Mouse (Mus musculus): ENCODE data around the gene Sgsm1.
"Not testable (repeated sequence)": the region's sequence is repeated elsewhere in the genome, so short reads cannot be mapped to it uniquely, and the experiment has no call there.

Sgsm1 gene

DNA sequence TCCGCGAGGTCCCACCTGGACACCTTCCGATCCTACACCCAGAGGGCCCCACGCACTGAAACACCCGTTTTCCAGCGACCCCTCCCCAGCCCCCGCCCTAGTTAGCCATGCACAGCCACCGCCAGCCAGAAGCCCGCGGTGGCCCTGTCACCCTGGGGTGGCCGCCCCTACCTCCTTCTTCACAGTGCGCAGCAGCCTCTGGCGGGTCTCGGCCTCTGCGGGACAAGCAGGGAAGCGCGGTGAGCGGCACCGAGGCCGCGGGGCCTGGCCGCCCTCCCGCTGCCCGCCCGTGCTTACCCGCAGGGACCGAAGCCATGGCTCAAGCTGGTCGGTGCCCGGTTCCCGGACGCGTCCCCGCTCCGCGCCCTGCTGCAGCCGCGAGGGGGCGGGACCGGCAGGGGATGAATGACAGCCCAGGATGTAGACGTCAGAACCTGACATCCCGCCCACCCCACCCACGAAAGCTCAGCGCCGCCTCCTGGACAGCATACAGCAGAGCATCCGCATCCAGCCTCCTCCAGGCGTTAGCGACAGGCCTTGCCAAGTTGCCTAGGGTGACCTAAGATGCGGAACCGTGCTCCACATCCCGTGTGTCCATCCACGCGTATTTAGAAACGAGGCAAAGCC, at the start of gene Sgsm1:
TSS of gene Sgsm1 (minus strand) at position 410 of the 627 bp plus-strand sequence.
- no peak for DNase-seq (ENCODE audit: low read depth in 1 of 2, low spot score in 2 of 2)

DNA sequence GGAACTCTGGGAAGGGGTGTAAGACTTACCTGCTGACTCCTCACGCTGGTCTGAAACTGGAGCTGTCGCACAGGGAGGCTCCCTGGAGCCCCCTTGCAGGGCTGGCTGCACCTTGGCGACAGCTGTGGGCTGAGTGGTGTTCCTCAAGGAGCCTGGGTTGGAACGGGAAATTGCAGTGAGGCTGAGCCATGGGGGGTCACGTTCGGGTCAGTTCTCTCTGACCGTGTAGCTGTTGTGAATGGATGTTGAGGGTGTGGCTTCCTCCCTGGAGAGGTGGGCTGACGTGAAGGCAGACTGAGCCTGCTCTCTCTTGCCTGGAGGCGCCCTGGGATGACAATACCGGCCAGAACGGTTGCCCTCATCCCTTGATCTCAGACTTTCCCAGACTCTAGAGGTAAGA, 48.2 kb upstream of the Sgsm1 start:
- no peak for DNase-seq (ENCODE audit: low read depth in 1 of 2, low spot score in 2 of 2)

DNA sequence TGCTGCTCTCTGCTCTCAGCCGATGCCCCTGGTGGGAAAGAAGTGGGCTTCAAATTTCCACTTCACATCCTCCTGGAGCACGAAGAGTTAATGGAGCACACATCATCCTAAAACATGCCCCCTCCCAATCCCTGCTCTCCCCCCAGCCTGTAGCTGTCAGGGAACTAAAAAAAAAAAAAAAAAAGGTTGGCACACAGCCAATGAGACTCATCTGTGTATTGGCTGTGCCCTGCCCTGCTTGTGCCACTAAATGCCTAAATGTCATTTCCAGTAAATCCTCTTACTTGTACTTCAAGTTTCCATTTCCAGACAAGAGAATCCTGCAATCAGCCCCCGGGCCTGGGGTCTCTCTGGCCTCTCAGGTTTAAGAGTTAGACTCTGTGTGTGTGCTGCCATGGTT, 47.1 kb upstream of the Sgsm1 start:
- DNase-seq (ENCODE audit: low read depth in 1 of 2, low spot score in 2 of 2): no peak

DNA sequence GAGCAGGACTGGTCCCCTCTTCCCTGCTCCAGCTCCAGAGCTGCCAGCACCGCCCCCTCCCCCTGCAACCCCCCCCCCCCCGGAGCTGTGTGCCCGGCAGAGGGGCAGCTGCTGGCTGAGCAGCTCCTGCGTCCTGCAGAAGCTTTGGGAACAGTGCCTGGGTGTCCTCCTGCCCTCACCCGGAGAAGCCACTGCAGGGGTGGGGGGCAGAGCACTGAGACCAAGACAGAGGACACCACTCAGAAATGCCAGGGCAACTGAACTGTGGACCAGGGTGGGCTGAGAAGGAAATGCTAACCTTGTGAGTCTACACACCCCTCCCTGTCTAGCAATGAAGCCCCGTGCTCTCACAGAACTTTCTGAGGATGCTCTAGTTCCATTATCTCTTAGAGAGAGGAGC, 46.6 kb upstream of the Sgsm1 start, which contains the start of gene Aym1:
TSS of gene Aym1 (plus strand) at position 109 of the 400 bp plus-strand sequence.
- DNase-seq (ENCODE audit: low read depth in 1 of 2, low spot score in 2 of 2): no peak

DNA sequence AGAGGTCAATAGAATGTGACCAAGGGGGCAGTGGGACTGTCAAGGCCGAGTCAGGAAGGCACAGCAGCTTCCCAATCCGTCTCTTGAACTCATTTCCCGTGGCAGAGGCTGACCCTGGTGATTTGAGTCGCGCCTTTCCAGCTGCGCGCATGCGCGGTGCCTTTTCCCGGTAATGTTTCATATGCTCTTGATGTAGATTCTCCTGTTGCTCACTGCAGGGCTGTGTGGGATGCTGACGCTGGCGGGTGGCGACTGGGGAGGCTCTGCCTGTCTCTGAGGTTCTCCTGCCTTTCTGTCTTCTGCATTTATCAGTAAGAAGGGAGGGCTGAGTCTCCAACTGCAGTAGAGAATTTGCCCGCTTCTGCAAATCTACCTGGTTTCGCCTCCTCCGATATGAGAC, 43.7 kb upstream of the Sgsm1 start:
- no peak for DNase-seq (ENCODE audit: low read depth in 1 of 2, low spot score in 2 of 2)

DNA sequence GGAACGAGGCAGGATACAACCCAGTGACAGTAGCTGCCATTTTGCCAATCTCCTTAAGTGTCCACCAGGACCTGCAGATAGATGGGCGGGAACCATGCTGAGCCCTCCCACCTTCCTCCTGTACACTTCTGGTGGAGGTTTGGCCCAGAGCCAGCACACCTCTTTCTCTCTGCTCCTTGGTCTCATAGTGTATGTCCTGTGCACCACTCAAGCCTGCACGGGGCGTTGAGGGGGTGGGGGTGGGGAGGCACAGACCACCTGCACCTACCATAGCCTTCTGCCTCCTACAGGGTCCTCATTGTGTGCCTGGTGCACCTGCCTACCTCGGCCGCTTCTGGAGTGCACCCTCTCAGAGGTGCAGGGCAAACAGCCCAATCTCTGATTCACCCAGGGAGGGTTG, 42.0 kb upstream of the Sgsm1 start:
- no peak for DNase-seq (ENCODE audit: low read depth in 1 of 2, low spot score in 2 of 2)

DNA sequence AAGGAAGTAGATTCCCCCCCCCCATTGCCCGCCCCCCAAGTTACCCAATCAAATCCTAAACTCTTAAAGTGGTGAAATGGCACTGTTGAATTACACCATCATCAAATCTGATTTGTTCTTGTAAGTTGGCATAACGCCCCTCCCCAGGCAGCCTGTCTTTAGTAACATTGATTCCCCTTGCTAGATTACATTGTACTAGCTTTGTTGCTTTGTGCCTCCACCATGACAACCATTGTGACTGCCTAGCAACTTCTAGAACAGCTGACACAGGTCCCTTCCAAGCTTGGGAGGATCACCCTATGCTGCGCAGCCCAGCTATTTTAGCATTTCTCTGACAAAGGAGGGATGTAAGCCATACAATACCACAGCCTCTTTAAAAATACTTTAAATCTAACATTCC, 41.2 kb upstream of the Sgsm1 start:
- DNase-seq (ENCODE audit: low read depth in 1 of 2, low spot score in 2 of 2): no peak

DNA sequence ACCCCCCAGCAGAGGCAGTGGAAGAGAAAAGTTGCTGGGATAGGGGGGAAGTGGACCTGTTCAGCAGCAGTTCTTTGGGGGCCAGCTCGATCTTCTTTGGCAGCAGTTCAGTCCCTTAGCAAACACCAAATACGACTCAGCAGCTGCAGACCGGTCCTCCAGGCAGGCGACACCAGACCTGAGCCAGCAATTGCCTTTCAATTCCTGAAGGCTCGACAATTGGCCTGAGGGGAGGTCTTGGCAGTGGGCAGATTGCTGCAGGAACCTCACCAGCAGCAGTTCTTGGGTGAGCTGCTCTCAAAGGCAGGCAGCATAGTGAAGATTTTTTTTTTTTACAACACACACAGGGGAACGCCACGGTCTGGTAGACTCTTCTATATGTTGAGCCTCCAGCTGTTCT, 39.2 kb upstream of the Sgsm1 start:
- no peak for DNase-seq (ENCODE audit: low read depth in 1 of 2, low spot score in 2 of 2)

DNA sequence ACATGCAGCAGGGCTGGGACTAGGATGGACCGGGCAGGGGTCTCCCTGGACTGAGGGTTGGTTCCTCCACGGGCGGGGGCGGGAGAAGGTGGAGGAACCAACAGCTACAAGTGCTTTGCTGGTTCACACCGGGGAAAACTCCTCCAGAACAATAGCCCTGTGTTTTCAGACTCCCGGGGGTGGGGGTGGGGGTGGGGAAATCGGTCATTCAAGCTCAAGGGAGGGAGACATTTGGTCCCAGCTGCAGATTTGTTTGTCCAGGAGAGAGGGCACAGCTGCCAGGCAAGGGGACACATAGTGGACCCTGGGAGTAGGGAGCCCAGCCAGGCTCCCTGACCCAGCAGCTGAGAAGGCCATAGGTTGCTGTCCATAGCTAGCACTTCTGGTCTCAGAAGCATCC, 38.6 kb upstream of the Sgsm1 start:
- no peak for DNase-seq (ENCODE audit: low read depth in 1 of 2, low spot score in 2 of 2)

DNA sequence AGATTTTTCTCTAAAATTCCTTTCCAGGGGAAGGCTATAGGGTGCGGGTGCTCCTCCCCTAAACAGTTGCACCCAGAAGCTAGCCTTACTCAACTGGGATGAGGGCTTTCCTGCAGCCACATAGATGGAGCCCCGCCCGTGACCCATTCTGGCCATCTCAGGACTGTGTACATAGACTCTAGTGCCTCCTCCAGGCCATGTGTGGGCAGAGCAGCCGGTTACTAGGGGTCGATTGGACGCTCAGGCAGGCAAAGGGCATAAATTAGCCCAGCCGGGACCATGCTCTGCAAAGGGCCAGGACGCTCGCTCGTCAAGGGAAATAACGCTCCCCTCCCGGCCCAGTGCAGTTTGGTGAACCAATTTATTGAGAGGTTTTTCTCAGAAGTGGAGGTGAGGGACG, 38.0 kb upstream of the Sgsm1 start:
- DNase-seq (ENCODE audit: low read depth in 1 of 2, low spot score in 2 of 2): no peak

DNA sequence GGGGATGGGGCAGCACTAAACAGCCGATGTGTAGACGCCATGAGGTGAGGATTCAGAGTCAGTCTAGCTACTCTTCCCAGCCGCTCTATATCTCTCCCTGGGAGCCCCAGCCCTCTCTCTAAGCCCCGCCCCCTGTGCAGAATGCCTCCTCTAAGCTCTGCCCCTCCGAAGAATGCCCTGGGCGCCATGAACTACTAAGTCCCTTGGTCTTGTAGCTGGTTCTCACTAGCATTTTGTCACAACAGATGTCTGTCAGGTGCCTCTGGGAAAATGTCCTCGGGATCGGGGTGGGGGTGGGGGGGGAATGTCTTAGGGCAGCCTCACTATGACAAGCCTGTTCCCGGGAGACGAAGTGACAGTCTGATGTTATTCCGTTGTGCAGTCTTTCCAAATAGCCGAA, 37.0 kb upstream of the Sgsm1 start:
- no peak for DNase-seq (ENCODE audit: low read depth in 1 of 2, low spot score in 2 of 2)

DNA sequence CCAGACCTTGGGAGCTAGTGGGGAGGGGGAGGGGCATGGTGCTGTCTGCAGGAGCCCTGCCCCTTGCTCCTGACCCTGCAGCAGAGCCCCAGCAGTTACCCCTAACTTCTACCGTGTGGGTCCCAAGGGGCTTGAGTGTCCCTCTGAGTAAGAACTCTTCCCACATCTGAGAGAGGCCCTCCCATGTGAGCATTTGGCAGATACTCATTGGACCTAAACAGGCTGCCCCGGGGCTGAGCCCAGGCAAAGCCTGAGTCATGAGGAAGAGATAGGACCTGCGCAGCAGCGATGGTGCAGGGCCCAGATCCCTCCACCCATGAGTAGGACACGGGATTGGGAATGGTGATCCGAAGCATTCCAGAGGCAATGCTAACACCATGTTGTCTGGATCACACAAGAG, 36.1 kb upstream of the Sgsm1 start:
- not testable (repeated sequence) for DNase-seq (ENCODE audit: low read depth in 1 of 2, low spot score in 2 of 2)

DNA sequence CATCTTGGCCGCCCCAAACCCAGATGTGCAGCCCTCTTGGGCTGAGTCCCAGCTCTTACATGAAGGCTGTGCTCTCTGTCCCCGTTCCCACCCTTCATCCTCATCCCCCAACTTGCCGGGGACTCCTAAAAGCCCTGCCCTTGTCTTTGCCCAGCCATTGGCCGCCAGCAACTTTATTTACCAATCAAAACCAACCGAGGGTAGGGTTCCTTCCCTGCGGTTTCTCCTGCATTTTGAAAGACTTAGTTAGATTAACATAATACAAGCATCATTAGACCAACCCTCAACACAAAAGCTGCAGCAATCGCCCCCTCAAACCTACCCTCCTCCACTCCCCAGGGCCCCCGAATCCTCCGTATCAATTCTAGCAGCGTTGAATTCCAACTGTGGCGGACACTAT, 35.2 kb upstream of the Sgsm1 start:
- DNase-seq (ENCODE audit: low read depth in 1 of 2, low spot score in 2 of 2): no peak

DNA sequence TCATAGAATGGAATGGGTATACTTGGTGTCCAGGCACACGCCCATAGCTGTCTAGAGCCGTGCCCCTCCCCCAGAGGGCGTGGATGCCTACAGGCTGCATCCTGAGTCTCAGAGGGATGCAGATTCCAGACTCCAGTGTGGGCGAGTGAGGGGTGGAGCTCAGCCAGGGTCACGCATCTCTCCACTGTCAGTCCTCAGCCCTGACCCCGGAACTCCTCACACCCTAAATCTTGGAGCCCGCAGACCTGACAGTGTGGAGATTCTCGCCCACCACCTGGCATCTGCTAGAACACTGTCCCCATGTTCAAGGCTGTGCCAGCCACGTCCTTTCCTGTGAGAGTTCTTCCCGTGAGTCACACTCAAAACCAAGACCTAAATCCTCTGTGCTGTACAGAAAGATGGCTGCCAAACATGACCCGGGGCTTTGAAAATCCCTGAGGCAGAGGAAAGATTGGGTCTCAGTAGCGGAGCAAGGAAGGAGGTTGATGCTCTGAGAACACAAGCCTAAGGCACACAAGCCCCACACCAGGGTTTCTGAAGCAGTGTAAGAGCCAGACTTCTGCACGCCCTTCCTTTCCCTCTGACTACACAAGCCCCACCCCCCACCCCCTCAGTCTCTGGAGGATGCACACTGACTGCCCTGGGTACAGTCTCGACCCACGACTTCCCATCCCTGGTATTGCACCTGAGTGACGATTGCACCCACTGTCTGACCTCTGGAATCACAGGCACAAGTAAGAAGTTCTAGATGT, 34.2 kb upstream of the Sgsm1 start:
- no peak for DNase-seq (ENCODE audit: low read depth in 1 of 2, low spot score in 2 of 2)

DNA sequence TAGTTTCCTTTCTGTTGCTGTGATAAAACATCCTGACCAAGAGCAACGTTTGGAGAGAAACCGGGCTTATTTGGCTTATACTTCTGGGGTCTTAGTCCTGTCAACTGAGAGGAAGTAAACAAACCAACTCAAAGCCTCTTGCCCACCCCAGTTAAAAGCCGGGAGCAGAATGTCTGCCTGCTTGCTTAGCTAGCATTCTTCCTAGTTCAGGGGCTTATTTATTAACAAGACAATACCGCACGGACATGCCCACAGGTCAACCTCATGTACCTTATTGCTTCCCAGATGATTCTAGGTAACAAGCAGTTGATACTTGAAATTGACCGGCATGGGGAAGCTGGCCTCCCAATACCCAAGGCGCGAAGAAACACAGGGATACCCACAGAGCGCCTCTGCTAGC, 25.7 kb upstream of the Sgsm1 start:
- no peak for DNase-seq (ENCODE audit: low read depth in 1 of 2, low spot score in 2 of 2)

DNA sequence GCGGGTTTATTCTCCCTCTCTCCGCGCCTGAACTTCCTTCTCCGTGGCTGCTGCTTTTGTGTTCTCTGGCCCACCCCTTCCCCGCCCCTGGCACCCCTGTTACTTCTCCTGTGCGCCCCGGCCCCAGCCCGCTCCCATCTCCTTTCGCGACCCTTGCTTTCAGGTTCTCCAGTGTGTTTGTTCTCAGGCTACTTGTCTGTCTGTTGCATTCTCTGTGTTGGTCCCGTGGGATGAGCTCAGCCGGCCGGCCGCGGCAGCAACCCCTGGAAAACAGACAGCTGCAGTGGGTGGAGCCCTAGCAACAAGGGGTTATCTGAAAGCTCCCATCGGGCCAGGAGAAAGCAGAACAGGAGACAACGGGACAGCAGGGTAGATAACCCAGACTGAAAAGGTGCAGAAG, 25.1 kb upstream of the Sgsm1 start:
- DNase-seq (ENCODE audit: low read depth in 1 of 2, low spot score in 2 of 2): no peak

DNA sequence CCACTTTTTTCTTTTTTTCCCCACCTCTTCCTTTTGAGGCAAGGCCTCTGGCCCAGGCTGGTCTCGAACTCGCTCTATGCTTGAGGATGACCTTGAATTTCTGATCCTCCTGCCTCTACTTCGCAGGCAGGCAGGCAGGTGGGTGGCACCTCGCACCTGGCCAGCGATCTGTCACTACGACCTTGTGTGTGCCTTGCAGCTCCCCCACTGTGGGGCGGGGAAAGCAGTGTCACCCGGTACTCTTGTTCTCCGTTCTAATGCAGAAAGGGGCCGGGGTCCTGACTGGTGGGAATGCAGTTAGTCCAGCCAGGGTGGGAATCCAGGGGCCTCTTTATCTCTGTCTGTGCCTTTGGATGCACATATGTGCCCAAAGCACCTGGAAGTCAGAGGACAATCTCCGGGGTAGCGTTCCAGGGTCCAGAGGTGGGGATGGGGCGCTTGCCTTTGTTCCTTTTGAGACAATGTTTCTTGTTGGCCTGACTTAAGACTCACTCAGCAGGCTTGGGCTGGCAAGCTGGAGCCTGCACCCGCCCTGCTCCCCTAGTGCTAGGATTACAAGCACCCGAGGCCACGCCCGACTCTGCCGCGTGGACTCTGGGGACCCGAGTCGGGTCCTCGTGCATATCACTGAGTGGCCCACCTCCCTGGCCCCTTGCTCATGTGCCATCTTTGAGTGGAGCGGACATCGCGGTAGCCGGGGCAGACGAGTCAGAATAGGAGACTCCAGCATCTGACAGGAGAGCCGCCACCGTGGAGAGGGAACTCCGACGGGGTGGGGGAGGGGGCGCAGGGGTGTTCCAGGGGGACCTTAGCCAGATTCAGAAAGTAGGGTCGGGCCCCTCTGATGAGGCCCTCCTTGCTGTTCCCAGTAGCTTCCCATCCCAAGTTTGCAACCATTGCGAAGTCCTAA, 24.3 kb upstream of the Sgsm1 start:
- DNase-seq (ENCODE audit: low read depth in 1 of 2, low spot score in 2 of 2): no peak

DNA sequence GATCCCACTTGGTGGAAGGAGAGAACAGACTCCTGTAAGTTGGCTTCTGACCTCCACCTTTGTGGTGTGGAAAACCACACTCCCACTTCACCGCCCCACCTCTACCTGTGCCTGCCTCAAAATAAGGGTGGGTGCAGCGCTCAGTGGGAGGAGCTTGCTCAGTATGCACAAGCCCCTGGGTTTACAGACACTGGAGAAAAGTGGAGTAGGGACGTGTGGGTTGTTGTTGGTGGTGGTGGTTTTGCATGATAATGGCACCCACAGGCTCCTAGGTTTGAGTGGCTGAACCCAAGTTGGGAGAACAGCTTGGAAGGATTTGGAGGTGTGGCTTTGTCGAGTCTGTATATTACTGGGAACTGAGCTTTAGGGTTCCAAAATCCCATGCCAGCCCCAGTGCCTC, 22.3 kb upstream of the Sgsm1 start:
- no peak for DNase-seq (ENCODE audit: low read depth in 1 of 2, low spot score in 2 of 2)

DNA sequence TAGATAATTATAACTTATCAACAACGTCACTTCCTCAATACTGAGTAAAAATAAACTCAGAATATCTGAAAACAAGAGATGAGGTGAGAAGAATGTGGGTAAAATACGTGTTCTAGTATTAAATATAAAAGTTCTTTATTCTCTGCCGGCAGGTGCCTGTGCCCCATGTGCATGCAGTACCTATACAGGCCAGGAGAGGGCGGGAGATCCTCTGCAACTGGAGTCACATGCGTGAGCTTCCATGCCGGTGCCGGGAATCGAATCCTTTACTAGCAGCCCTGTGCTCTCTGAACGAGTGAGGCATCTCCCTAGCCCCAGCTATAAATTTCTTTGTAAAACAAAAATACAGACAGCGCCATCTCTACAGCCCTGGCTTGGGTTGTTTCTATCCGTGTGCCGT, 21.7 kb upstream of the Sgsm1 start:
- DNase-seq (ENCODE audit: low read depth in 1 of 2, low spot score in 2 of 2): no peak

DNA sequence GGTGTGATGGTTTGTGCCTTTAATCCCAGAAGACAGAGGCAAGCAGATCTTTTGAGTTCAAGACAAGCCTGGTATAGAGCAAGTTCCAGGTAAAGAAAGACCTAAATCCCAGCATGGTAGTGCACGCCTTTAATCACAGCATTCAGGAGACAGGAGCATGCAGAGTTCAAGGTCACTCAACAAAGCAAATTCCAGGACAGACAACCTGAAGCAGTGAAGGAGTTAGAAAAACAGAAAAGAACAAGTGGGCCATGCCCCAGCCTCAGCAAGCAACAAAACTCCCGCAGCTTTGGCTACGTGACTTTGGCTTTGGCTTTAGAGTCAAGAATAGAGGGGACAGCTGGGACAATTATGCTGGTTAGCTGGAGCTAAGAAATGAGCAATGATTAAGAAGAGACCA, 19.6 kb upstream of the Sgsm1 start:
- DNase-seq (ENCODE audit: low read depth in 1 of 2, low spot score in 2 of 2): no peak

DNA sequence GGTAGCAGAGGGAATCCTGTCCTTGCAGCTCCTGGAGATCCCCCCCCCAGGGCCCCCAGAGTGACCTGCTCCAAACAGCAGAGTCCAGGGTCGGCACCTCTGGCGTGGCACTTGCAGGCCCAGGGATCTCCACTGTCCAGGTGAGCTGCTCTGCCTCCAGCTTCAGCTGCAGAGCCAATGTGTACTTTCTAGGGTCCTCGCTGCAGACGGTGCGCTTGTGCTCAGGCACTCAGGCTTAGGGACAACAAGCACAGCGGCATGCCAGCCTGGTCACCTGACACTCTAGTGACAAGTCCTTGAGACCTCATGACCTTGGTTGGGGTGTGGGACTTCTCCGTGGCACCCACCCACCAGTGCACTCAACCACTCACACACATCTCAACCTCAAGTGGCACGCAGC, 18.9 kb upstream of the Sgsm1 start:
- no peak for DNase-seq (ENCODE audit: low read depth in 1 of 2, low spot score in 2 of 2)

Measured in monocyte, adult 2 months (primary cell).